Mouse (Mus musculus): Measurements from ENCODE around the gene Ivd.

Gene Ivd

DNA sequence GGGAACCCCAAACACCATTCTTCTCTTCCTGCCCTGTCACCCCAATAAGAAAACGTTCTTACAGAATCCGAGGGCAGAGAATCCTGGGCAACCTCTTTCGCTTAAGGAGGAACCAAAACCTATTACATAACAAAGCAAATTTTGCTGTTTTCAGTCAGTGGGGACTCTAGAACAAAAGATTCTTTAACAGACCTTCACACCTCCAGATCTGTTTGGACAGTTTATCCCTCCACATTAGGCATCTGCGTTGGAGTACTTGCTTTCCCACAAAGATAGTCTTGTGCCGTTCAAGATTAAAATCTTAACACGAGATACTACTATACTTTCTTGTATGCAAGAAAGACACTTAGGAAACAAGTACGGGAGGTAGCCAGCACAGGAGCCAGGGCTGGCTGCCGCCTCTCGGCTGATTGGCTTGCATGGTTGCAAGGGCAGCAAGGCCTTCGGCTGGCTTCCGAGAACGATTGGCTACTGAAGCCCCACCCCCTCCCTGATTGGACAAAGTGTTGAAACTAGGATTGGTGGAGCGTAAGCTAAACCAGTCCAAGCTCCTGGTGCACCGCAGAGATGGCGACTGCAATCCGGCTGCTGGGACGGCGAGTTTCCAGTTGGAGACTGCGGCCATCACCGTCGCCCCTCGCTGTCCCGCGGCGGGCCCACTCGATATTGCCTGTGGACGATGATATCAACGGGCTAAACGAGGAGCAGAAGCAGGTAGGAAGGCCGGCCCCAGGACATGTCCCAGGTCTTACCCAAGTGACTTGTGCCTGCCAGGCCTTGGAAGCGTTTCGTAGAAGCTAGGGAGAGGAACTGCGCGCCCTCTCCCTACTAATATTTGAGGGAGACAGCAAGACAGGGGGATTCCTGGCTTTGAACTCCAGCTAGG, at the start of gene Ivd:
TSS of gene Ivd (plus strand) at position 501 of the 886 bp plus-strand sequence.
- in situ Hi-C loops (cut with MboI, MseI) = no loop called here

DNA sequence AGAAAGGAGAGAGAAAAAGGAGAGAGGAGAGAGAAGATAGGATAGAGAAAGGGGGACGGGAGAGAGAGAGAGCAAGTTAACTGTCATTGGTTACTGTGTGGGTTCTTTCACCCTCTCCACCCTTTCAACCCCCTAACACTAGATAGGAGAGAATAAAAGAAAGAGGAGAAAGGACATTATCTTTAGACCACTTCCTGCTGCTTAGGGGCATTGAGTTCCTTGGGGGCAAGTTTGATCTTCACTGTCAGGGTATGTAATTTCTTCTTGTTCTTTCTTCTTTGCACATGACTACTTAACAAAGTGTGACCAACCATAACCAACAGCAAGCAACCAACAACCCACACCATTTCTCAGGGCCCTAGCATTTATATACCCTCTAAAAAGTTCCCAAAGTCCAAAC, 49.0 kb upstream of the Ivd start:
- in situ Hi-C loops (cut with MboI, MseI) = no loop called here

DNA sequence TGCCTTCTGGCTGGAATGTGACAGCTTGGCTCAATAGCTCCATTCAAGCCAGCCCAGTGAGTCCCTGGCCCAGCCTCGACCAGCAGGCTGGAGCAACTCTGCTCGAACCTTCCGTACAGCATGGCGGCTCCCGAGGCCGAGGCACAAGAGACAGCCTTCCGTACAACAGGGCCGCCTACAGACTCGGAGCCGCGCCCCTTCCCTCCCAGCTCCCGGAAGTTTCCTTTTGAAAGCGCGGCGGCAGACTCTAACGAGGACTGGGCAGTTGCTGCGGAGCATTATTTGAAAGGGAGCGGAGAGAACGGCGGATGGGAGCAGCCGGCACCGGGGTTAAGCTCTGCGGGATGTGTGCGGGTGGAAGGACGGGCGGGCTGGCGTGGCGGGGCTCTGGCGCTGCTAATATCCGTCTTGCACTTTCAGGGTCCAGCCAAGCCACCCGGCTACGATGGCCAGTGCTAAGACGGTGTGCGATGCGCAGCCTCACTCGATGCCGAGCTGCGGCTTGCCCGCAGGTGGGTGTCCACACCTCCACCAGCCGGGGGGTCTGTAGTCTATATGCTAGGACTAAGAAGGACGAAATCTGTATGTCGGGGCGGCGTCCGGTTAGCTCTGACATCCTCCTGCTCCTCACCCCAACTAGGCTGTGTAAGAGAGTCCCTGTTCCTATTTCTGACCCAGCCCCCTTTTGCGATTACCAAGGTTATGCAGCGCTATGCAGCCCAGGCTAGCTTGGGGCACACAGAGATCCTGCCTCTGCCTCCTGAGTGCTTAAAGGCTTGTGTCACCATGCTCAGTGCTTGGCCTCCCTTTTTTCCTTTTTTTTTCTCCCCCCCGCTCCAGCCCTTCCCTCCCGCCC, 47.5 kb upstream of the Ivd start, which contains the start of gene Knstrn:
TSS of gene Knstrn (plus strand) at position 23 of the 856 bp plus-strand sequence.
- in situ Hi-C loops (cut with MboI, MseI) = no loop called here

DNA sequence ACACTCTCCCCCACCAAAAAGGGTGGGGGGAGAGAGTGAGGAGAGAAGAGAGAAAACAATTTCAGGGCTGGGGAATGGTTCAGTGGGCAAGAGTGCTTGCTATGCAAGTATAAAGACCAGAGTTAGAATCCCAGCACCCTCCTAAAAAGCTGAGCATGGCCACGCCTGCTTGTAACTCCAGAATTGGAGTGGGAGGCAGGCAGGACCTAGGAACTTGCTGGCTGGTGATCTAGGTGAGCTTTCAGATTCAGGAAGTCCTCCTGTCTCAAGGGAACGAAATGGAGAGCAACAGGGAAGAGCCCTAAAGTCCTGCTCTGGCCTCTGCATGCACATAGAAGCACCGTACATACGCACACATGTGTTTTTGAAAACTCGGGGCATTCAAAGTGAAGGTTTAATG, 39.0 kb upstream of the Ivd start:
- in situ Hi-C loops (cut with MboI, MseI) = no loop called here

DNA sequence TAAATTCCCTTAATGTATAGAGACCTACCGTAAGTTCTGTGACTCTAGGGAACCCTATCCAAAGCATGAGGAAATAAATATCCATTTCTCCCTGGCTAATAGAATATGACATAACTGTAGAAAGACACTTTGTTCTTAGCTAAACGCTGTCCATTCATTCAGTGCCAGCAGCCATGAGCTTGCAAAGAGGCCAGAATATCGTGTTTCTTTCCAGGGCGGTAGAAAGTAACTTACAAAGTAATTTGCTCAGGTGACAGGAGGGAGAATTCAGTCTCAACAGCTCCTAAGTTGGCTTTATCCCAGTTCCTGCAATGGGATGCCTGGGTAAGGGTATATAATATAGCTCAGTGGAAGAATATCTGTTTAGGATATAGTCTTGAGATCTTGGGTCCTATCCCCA, 37.4 kb upstream of the Ivd start:
- in situ Hi-C loops (cut with MboI, MseI) = no loop called here

DNA sequence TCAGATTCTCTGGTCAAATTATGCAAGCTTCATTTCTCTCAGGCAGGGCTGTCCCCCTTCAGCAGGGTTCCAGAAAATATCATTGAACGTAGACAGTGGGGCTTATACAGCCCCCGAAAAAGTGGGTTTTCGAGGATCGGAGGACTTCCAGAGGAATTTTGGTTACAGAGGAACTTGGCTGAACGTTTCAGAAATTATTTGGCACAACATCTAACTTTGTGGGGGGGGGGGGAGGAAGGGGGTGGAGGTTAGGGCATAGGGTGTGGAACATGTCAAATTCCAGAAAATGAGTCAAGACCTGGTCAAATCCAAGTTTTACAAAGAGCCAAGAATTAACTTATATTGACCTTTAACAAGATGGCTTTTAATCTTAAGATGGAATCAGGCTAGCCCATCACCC, 32.7 kb upstream of the Ivd start:
- in situ Hi-C loops (cut with MboI, MseI) = no loop called here

DNA sequence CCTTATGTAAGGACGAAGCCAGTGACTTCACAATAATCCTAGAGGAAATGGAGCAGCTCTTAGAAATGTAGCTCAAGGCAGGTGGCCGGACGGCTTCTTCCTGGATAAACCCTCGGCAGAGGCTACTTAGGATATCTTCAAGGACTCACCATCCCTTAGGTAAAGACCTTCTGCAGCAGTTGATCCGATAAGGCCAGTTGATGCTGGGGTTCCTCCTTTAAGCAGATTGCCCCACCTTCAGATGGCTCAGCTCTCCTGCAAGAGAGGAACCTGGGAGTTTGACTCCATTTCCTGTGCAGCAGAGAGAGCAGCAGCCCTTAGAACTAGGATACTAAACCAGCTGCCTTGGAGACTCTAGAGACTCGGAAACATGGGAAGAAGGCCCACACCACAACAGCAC, 27.7 kb upstream of the Ivd start:
- in situ Hi-C loops (cut with MboI, MseI) = loop anchor here (10.0 kb wide), 1 partner anchor 1549 kb away; no protein-coding TSS in a partner anchor

DNA sequence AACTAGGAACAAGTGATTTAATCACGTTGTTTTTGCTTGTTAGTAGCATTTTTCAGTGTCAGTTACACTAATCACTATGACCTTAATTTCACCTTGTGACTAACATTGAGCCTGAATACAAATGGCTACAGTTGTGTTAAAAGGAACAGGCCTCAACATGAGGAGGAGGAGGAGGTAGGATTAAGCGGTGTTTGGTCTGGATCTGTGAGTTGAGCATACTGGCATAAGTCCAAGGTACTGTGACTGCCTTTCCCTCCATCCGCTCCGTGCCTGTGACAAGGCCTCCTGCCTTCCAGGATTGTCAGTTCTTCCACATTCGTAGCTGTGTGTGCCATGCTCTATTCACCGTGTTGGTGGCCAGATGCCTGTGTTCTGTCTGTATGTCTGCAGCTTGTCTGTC, 26.6 kb upstream of the Ivd start:
- in situ Hi-C loops (cut with MboI, MseI) = loop anchor here (5.0 to 10.0 kb wide), 2 partner anchors 42 to 1550 kb away; no protein-coding TSS in a partner anchor

- in situ Hi-C loops (cut with MboI, MseI) = loop anchor here (5.0 to 10.0 kb wide), 2 partner anchors 39 to 1554 kb away; no protein-coding TSS in a partner anchor
Measured at GRCm38 (mm10) chr2:118838330-118838729, 23.4 kb upstream of the Ivd start.

GRCm38 (mm10) chr2:118841186-118841585, 20.6 kb upstream of the Ivd start:
- in situ Hi-C loops (cut with MboI, MseI) = no loop called here

GRCm38 (mm10) chr2:118841774-118842173, 20.0 kb upstream of the Ivd start:
- in situ Hi-C loops (cut with MboI, MseI) = no loop called here

DNA sequence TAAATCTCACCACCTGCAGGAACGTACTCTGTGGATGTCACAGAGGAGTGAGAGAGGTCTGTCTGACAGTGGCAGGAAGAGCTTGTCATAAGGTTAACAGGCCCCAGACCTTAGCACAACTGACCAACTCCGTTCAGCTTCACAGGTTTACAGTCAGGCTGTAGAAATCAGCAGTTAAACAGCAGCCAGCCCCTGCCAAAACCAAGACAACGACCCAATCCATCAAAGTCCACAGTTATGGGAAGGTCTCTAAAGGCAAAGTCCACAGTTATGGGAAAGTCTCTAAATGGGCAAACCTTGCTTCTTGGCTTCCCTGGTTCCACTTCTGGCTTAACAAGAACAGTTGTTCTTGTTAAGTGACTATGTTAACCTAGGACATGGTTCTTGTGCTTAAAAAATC, 17.3 kb upstream of the Ivd start:
- in situ Hi-C loops (cut with MboI, MseI) = no loop called here

DNA sequence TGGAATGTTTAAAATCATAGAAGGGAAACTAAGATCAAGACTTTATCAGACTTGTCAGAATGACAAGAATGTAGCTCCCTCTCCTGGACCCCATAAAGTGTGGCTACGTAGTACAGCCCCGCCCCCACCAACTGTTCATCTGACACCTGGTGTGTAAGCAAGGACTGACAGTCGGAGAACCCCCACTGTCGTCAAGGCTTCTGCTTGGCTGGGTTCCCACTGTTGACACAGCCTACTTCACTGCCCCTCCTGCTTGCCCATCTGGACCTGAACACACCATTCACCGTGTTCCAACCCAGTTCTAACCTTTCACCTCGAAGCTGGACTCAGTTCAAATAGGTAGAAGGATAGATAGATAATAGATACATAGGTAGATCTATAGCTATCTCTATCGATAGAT, 15.5 kb upstream of the Ivd start:
- in situ Hi-C loops (cut with MboI, MseI) = no loop called here

DNA sequence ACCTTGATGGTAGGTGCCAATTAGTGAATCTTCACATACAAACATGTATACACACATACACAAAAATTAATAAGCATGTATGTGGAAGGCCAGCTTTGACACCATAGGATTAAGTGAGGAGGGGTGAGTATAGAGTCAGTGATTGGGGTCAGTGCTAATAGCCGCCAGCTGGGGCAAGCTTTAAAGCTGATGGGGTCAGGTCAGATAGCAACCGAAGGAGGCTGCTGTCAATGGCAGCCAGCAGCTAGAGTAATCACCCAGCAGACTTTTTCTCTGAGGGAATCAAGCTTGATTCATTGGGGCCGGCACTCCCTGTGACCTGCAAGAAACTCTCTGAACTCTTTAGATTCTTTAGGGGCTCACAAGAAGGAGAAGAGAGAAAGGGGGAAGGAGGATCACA, 10.0 kb upstream of the Ivd start:
- in situ Hi-C loops (cut with MboI, MseI) = no loop called here

GRCm38 (mm10) chr2:118862340-118862675, 554 bp downstream of the Ivd start:
- in situ Hi-C loops (cut with MboI, MseI) = no loop called here

DNA sequence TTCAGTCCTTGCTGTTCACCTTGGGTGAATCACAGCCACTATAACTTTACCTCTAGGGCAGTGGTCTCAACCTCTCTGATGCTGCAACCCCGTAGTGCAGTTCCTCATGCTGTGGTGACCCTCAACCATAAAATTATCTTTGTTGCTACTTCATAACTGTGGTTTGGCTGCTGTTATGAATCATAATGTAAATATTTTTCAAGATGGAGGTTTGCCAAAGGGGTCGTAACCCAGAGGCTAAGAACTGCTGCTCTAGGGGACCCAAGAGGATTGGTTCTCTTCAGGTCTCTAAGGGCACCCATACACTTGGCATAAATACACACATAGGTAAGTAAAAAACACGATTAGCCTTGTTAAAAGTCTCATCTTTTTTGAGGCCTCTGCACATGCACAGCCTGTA, 8.8 kb downstream of the Ivd start:
- in situ Hi-C loops (cut with MboI, MseI) = no loop called here

DNA sequence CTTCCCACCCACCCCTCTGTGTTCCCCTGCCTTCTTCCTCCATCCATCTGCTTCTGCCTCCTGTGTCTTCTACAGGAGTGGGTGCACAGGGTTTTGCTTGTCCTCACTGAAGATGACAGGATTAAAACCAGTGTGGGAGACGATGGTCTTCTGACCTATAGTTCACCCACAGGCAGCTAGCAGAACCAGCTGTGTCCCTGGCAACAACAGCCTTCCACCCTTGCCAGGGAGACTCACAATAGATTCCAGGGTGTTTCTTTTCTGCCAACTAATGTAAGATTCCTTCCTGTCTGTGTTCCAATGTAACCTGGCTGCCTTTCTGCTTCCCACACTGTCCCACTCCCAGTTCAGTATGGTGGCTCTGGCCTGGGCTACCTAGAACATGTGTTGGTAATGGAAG, 9.3 kb downstream of the Ivd start:
- in situ Hi-C loops (cut with MboI, MseI) = no loop called here

DNA sequence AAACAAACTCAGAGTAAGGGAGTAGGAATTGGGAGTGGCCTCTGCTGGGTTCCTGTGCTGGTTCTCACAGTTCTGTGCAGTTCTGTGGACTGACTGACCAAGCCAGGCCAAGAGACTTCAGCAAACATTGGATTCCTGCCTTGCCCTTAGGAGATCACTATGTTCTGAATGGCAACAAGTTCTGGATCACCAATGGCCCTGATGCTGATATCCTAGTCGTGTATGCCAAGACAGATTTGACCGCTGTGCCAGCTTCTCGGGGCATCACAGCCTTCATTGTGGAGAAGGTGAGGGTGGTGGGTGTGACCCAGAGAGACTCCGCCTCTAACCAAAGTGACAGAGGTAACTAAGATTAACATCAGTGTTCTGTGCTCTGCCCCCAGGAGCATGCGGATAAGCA, 11.3 kb downstream of the Ivd start:
- in situ Hi-C loops (cut with MboI, MseI) = no loop called here

DNA sequence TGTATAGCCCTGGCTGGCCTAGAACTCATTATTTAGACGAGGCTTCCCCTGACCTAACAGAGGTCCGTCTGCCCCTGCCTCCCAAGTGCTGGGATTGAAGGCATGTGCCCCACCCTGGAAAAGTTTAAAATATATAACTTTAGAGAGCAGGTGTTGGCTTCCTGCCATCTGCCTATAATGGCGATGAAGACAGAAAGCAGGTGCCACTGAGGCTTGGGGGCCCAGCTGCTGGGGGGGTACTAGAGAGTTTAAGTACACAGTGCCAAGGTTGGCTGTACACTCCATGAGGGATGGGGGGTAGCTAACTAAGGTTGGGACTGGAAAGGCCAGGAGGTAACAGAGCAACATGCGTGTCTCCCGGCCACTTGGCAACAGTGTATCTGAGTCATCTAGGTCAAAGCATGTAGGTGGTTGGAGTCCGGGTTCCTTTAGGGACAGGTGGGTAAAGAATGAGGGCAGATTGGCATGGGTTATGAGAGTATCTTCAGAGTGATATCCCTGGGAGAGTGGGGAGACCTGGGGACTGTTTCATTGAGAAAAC, 12.2 kb downstream of the Ivd start:
- in situ Hi-C loops (cut with MboI, MseI) = no loop called here

DNA sequence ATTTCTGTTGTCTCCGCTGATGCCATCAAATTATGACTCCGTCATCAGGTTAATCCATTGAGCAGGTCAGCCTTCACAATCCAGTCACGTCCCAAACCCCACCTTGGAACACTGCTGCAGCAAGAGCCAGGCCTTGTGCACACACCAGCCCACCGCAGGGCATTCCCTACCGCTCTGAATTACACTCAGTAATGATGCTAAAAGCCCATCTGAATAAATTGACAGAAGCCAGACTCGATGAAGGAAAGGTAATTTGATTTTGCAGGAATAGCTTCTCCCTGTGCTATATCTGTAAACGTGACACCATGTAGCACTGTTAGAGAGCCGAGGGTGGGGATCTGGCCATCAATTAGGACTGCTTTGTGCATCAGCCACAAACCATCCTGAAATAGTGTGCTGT, 13.6 kb downstream of the Ivd start:
- in situ Hi-C loops (cut with MboI, MseI) = loop anchor here (5.0 to 25.0 kb wide), 3 partner anchors 38 to 238 kb away; partner anchors contain the start of genes Ccdc9b and Phgr1

DNA sequence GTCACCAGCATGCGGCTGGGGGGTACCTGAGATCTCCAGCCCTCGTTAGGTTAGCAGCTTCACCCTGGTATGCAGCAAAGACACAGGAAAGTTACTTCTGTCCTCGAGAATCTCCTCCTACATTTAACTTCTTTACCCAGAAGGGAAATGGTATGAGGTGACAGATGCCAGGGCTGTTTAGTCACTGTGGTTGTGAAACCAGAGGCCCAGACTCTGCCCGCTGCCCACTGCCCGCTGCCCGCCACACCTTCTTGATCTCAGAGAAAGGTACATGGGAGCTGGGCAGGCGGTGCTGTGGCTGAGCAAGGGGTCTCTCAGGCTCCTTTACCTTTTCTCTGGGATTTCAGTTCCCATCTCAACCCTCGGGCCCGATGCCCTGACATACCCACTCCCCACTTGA, 14.7 kb downstream of the Ivd start:
- in situ Hi-C loops (cut with MboI, MseI) = loop anchor here (5.0 to 25.0 kb wide), 3 partner anchors 39 to 239 kb away; partner anchors contain the start of genes Ccdc9b and Phgr1

GRCm38 (mm10) chr2:118881019-118881418, 19.3 kb downstream of the Ivd start:
- in situ Hi-C loops (cut with MboI, MseI) = loop anchor here (25.0 kb wide), 1 partner anchor 119 kb away; the partner anchor contains the start of genes Ccdc9b and Phgr1
